Mouse (Mus musculus) limb, embryonic 13.5 days (tissue): ENCODE measurements around the gene Cox16. TPM values are rescaled to one million over a fixed set of nuclear protein-coding genes. Genes with fewer than 3 reads are reported as not detected.
"Not testable (repeated sequence)": the region's sequence is repeated elsewhere in the genome, so short reads cannot be mapped to it uniquely, and the experiment has no call there.

ENCODE experiments used
- ATAC-seq: fragments of 200-750 bp; cut with Nextera tagmentation; 2 replicates; pipeline ENCODE4 v1.8.0; 2017; ENCODE audit warnings: low read depth, moderate number of reproducible peaks, moderate TSS enrichment; ENCODE audit not compliant: low FRiP score
- H3K27ac ChIP-seq: fragments of 300-500 bp; sonication (generic); 2 replicates; pipeline ENCODE4 v1.5.1; 2015; ENCODE audit warnings: inconsistent platforms, mild to moderate bottlenecking, moderate library complexity
- H3K27me3 ChIP-seq: fragments of 300-500 bp; sonication (generic); 2 replicates; pipeline ENCODE4 v1.6.1; 2015; ENCODE audit warnings: mild to moderate bottlenecking, inconsistent platforms
- H3K36me3 ChIP-seq: fragments of 300-500 bp; sonication (generic); 2 replicates; pipeline ENCODE4 v1.6.1; 2015; ENCODE audit warnings: inconsistent platforms, mild to moderate bottlenecking, moderate library complexity
- H3K4me1 ChIP-seq: fragments of 300-500 bp; sonication (generic); 2 replicates; pipeline ENCODE4 v1.6.1; 2015; ENCODE audit warnings: inconsistent platforms
- H3K4me2 ChIP-seq: fragments of 300-500 bp; sonication (generic); replicated peaks from 2 replicates; pipeline ENCODE4 v1.6.1; 2015; ENCODE audit warnings: inconsistent platforms, mild to moderate bottlenecking, moderate library complexity
- H3K4me3 ChIP-seq: fragments of 300-500 bp; sonication (generic); 2 replicates; pipeline ENCODE4 v1.5.1; 2015; ENCODE audit warnings: moderate library complexity, mild to moderate bottlenecking, inconsistent platforms
- H3K9ac ChIP-seq: fragments of 300-500 bp; sonication (generic); 2 replicates; pipeline ENCODE4 v1.6.1; 2015; ENCODE audit warnings: mild to moderate bottlenecking, inconsistent platforms
- H3K9me3 ChIP-seq: fragments of 300-500 bp; sonication (generic); 2 replicates; pipeline ENCODE4 v1.6.1; 2016; ENCODE audit warnings: inconsistent platforms
- WGBS: fragments of 180-500 bp; shearing (Covaris S2); methylation state at CpG from one replicate; pipeline ENCODE4 v1.1.7; 2015; 5-methylcytosine and 5-hydroxymethylcytosine counted together
- polyA plus RNA-seq: library from polyadenylated mRNA; unstranded; fragments of >200 nt; fragmentation: Nextera tagmentation; extraction: Ambion mirVana; gene quantifications from 2 replicates; pipeline ENCODE4 v1.2.1, GENCODE M21; 2015

Cox16 gene
- polyA plus RNA-seq, 1 experiment from 2014 or later: 132 TPM

GRCm38 (mm10) chr12:81421846-81422245, 63.1 kb downstream of the Cox16 start, which contains the start of gene Adam4:
Adam4 (minus strand) TSS chr12:81421946.
- H3K9ac ChIP-seq: no peak within 1 kb of the TSS
- 93% methylated on average over 1 of the region's 1 CpGs for WGBS
- no peak within 1 kb of the TSS for H3K4me2 ChIP-seq
- H3K27me3 ChIP-seq: no peaks in the 10 kb centered on the region
- no peak within 1 kb of the TSS for H3K4me3 ChIP-seq
- H3K36me3 ChIP-seq: peaks cover 13% of the 10 kb centered on the region
- H3K9me3 ChIP-seq: peaks cover 20% of the 10 kb centered on the region; the same call in 1 of the 2 replicates
- no peaks in the 10 kb centered on the region for H3K4me1 ChIP-seq
- no peak for ATAC-seq
- no peak within 1 kb of the TSS for H3K27ac ChIP-seq

GRCm38 (mm10) chr12:81413211-81413610, 71.7 kb downstream of the Cox16 start:
- WGBS: 81% methylated on average over 3 of the region's 3 CpGs
- Histone ChIP-seq H3K9me3 (no peaks in the 10 kb centered on the region), H3K36me3 (no peaks in the 10 kb centered on the region), H3K4me2 (no peak overlapping the region), H3K27me3 (no peaks in the 10 kb centered on the region), H3K4me3 (no peak overlapping the region), H3K27ac (no peak overlapping the region), H3K9ac (no peak overlapping the region), H3K4me1 (no peaks in the 10 kb centered on the region)
- ATAC-seq: no peak

- Histone ChIP-seq H3K4me3 (no peak overlapping the region), H3K27me3 (no peaks in the 10 kb centered on the region), H3K36me3 (no peaks in the 10 kb centered on the region; the same call in 1 of the 2 replicates), H3K9me3 (no peaks in the 10 kb centered on the region), H3K4me2 (no peak overlapping the region), H3K4me1 (no peaks in the 10 kb centered on the region), H3K9ac (no peak overlapping the region), H3K27ac (no peak overlapping the region)
- no peak for ATAC-seq
- 81% methylated on average over 3 of the region's 3 CpGs for WGBS
Measured at GRCm38 (mm10) chr12:81408966-81409365, 76.0 kb downstream of the Cox16 start.

GRCm38 (mm10) chr12:81402187-81402586, 82.7 kb downstream of the Cox16 start:
- ATAC-seq: peak; percentile 51; the same call in 1 of the 2 replicates
- 16% methylated on average over 1 of the region's 1 CpGs for WGBS
- Histone ChIP-seq H3K27me3 (no peaks in the 10 kb centered on the region), H3K9ac (no peak overlapping the region), H3K4me3 (no peak overlapping the region), H3K36me3 (no peaks in the 10 kb centered on the region; the same call in 1 of the 2 replicates), H3K4me1 (no peaks in the 10 kb centered on the region), H3K4me2 (no peak overlapping the region), H3K9me3 (no peaks in the 10 kb centered on the region), H3K27ac (no peak overlapping the region)

GRCm38 (mm10) chr12:81379364-81379763, 105.6 kb downstream of the Cox16 start, which contains the start of gene Gm4787:
Gm4787 (minus strand) TSS chr12:81379464.
- H3K4me1 ChIP-seq, H3K4me3 ChIP-seq, H3K9ac ChIP-seq, ATAC-seq, H3K27me3 ChIP-seq, H3K9me3 ChIP-seq, H3K4me2 ChIP-seq, H3K36me3 ChIP-seq, H3K27ac ChIP-seq: not testable (repeated sequence)
- 80% methylated on average over 1 of the region's 1 CpGs for WGBS

- Histone ChIP-seq H3K9me3 (no peaks in the 10 kb centered on the region), H3K9ac (no peak overlapping the region), H3K4me1 (peaks cover 11% of the 10 kb centered on the region), H3K27ac (no peak overlapping the region), H3K4me3 (peak overlapping the region; percentile 64), H3K27me3 (peaks cover 46% of the 10 kb centered on the region), H3K4me2 (peak overlapping the region; percentile 99), H3K36me3 (no peaks in the 10 kb centered on the region)
- ATAC-seq: no peak
- 71% methylated on average over 5 of the region's 5 CpGs for WGBS
Measured at GRCm38 (mm10) chr12:81333841-81334240, 151.1 kb downstream of the Cox16 start.

GRCm38 (mm10) chr12:81332875-81333421, 152.0 kb downstream of the Cox16 start, which contains the start of gene Slc8a3:
Slc8a3 (minus strand) TSS chr12:81333180.
- Histone ChIP-seq H3K4me1 (peaks cover 11% of the 10 kb centered on the region), H3K9ac (peak within 1 kb of the TSS; percentile 77), H3K27me3 (peaks cover 46% of the 10 kb centered on the region), H3K36me3 (no peaks in the 10 kb centered on the region), H3K4me3 (peak within 1 kb of the TSS; percentile 64), H3K4me2 (peak within 1 kb of the TSS; percentile 99), H3K27ac (no peak within 1 kb of the TSS), H3K9me3 (no peaks in the 10 kb centered on the region)
- peak; percentile 42 for ATAC-seq
- under 1% methylated on average over 47 of the region's 47 CpGs for WGBS

GRCm38 (mm10) chr12:81331937-81332874, 152.7 kb downstream of the Cox16 start:
- peak overlapping the region; percentile 77 for H3K9ac ChIP-seq
- peak overlapping the region; percentile 99 for H3K4me2 ChIP-seq
- H3K36me3 ChIP-seq: no peaks in the 10 kb centered on the region
- H3K9me3 ChIP-seq: no peaks in the 10 kb centered on the region
- peaks cover 11% of the 10 kb centered on the region for H3K4me1 ChIP-seq
- no peak overlapping the region for H3K27ac ChIP-seq
- WGBS: under 1% methylated on average over 48 of the region's 54 CpGs
- H3K4me3 ChIP-seq: peak overlapping the region; percentile 64
- ATAC-seq: peak; percentile 76
- peaks cover 46% of the 10 kb centered on the region for H3K27me3 ChIP-seq

GRCm38 (mm10) chr12:81331046-81331638, 153.8 kb downstream of the Cox16 start:
- Histone ChIP-seq H3K9ac (no peak overlapping the region), H3K27me3 (peaks cover 43% of the 10 kb centered on the region), H3K4me3 (peak overlapping the region; percentile 64; the same call in 1 of the 2 replicates), H3K4me1 (peaks cover 11% of the 10 kb centered on the region), H3K36me3 (no peaks in the 10 kb centered on the region), H3K27ac (no peak overlapping the region), H3K4me2 (peak overlapping the region; percentile 99), H3K9me3 (no peaks in the 10 kb centered on the region)
- ATAC-seq: no peak; the same call in 1 of the 2 replicates
- WGBS: 23% methylated on average over 5 of the region's 5 CpGs

GRCm38 (mm10) chr12:81324991-81325390, 159.9 kb downstream of the Cox16 start:
- Histone ChIP-seq H3K4me2 (no peak overlapping the region), H3K27me3 (no peaks in the 10 kb centered on the region), H3K9ac (no peak overlapping the region), H3K4me1 (peaks cover 6% of the 10 kb centered on the region; the same call in 1 of the 2 replicates), H3K27ac (no peak overlapping the region), H3K4me3 (no peak overlapping the region), H3K9me3 (no peaks in the 10 kb centered on the region), H3K36me3 (no peaks in the 10 kb centered on the region)
- no peak for ATAC-seq
- 84% methylated on average over 3 of the region's 3 CpGs for WGBS

GRCm38 (mm10) chr12:81324116-81324515, 160.8 kb downstream of the Cox16 start:
- no peaks in the 10 kb centered on the region for H3K9me3 ChIP-seq
- no peak overlapping the region for H3K27ac ChIP-seq
- H3K27me3 ChIP-seq: no peaks in the 10 kb centered on the region
- 90% methylated on average over 3 of the region's 3 CpGs for WGBS
- no peak overlapping the region for H3K4me3 ChIP-seq
- no peaks in the 10 kb centered on the region for H3K36me3 ChIP-seq
- H3K4me1 ChIP-seq: peaks cover 6% of the 10 kb centered on the region; the same call in 1 of the 2 replicates
- no peak overlapping the region for H3K4me2 ChIP-seq
- H3K9ac ChIP-seq: no peak overlapping the region
- ATAC-seq: no peak

- WGBS: 77% methylated on average over 1 of the region's 1 CpGs
- H3K4me2 ChIP-seq: no peak overlapping the region
- H3K36me3 ChIP-seq: no peaks in the 10 kb centered on the region
- ATAC-seq: no peak
- H3K27ac ChIP-seq: no peak overlapping the region
- no peak overlapping the region for H3K9ac ChIP-seq
- no peaks in the 10 kb centered on the region for H3K27me3 ChIP-seq
- H3K4me1 ChIP-seq: peaks cover 6% of the 10 kb centered on the region; the same call in 1 of the 2 replicates
- no peak overlapping the region for H3K4me3 ChIP-seq
- H3K9me3 ChIP-seq: no peaks in the 10 kb centered on the region
Measured at GRCm38 (mm10) chr12:81321021-81321420, 163.9 kb downstream of the Cox16 start.
